Mouse (Mus musculus) megakaryocyte, adult 5-6 weeks (primary cell): ENCODE measurements around the gene Ift122. TPM values are rescaled to one million over a fixed set of nuclear protein-coding genes. Genes with fewer than 3 reads are reported as not detected.

ENCODE experiments used
- ATAC-seq: 2 replicates; pipeline ENCODE4 v1.8.0; 2016; ENCODE audit warnings: mild to moderate bottlenecking, inconsistent platforms; ENCODE audit not compliant: poor library complexity, severe bottlenecking
- total RNA-seq, 2 experiments: library from RNA; stranded (forward) in 1 of 2; stranded (reverse) in 1 of 2; fragments of 153-499, 151-499 nt in 1 of 2; fragments of 221-1000, 200-1000 nt in 1 of 2; gene quantifications; 2 replicates each; pipeline versions ENCODE4 v1.2.3 to v1.2.4; 2015 to 2017

Gene Ift122
- total RNA-seq, 2 experiments from 2014 or later = 1.1 to 4.8 TPM

- no peak for ATAC-seq
These were observed 103.8 kb downstream of the Ift122 start for GRCm38 (mm10) chr6:115956922-115957601.

GRCm38 (mm10) chr6:115957681-115958080, 104.4 kb downstream of the Ift122 start:
- ATAC-seq = no peak

- no peak for ATAC-seq
These were observed 105.2 kb downstream of the Ift122 start for GRCm38 (mm10) chr6:115958445-115958844.

- ATAC-seq = no peak
These were observed 106.0 kb downstream of the Ift122 start for GRCm38 (mm10) chr6:115959151-115959691.

- ATAC-seq = no peak
These were observed 107.1 kb downstream of the Ift122 start for GRCm38 (mm10) chr6:115960322-115960721.

GRCm38 (mm10) chr6:115961743-115962142, 108.5 kb downstream of the Ift122 start:
- ATAC-seq = no peak

GRCm38 (mm10) chr6:115962439-115963085, 109.3 kb downstream of the Ift122 start:
- ATAC-seq = no peak

GRCm38 (mm10) chr6:115963656-115964055, 110.4 kb downstream of the Ift122 start:
- ATAC-seq = no peak

- ATAC-seq = no peak
These were observed 113.1 kb downstream of the Ift122 start for GRCm38 (mm10) chr6:115966227-115966966.

GRCm38 (mm10) chr6:115967291-115967880, 114.1 kb downstream of the Ift122 start:
- ATAC-seq = no peak

GRCm38 (mm10) chr6:115968086-115968485, 114.8 kb downstream of the Ift122 start:
- ATAC-seq = no peak

- ATAC-seq = no peak; the same call in 1 of the 2 replicates
These were observed 115.4 kb downstream of the Ift122 start for GRCm38 (mm10) chr6:115968700-115969099.

GRCm38 (mm10) chr6:115969103-115969502, 115.8 kb downstream of the Ift122 start:
- ATAC-seq = no peak

GRCm38 (mm10) chr6:115969952-115970351, 116.7 kb downstream of the Ift122 start:
- peak; percentile 67 for ATAC-seq

- ATAC-seq = no peak
These were observed 118.2 kb downstream of the Ift122 start for GRCm38 (mm10) chr6:115971273-115972060.

GRCm38 (mm10) chr6:115972083-115972764, 119.0 kb downstream of the Ift122 start:
- no peak for ATAC-seq

- peak; percentile 45 for ATAC-seq
These were observed 120.0 kb downstream of the Ift122 start for GRCm38 (mm10) chr6:115973139-115973875.

GRCm38 (mm10) chr6:115973881-115974662, 120.8 kb downstream of the Ift122 start:
- ATAC-seq = no peak
